Mouse (Mus musculus) heart, adult 2 months (tissue): ENCODE data around the gene Eif4b. TPM values are rescaled to one million over a fixed set of nuclear protein-coding genes. Genes with fewer than 3 reads are reported as not detected.
A peak's percentile ranks its signal among the peaks of the same experiment; 100 is the strongest.

Experiments used
- DNase-seq, 2 experiments: peaks; one replicate each; pipeline ENCODE4 v3.0.0; 2021
- H3K27ac ChIP-seq: fragments of 200-600 bp; 2 replicates; pipeline ENCODE4 v1.8.1; 2022
- H3K27me3 ChIP-seq: fragments of 200-500 bp; 2 replicates; pipeline ENCODE4 v1.6.1; 2012; ENCODE audit warnings: mild to moderate bottlenecking, low read length, inconsistent platforms, mixed read lengths; ENCODE audit not compliant: control insufficient read depth, insufficient read depth
- H3K36me3 ChIP-seq: fragments of 200-500 bp; 2 replicates; pipeline ENCODE4 v1.6.1; 2012; ENCODE audit warnings: low read length, inconsistent platforms; ENCODE audit not compliant: control insufficient read depth, insufficient read depth
- H3K4me1 ChIP-seq: fragments of 200-500 bp; 2 replicates; pipeline ENCODE4 v1.6.1; 2011; ENCODE audit warnings: low read length; ENCODE audit not compliant: control insufficient read depth, insufficient read depth
- H3K4me3 ChIP-seq: fragments of 200-600 bp; 2 replicates; pipeline ENCODE4 v1.8.1; 2022
- H3K79me2 ChIP-seq: fragments of 200-500 bp; replicated peaks from 2 replicates; pipeline ENCODE4 v1.6.1; 2012; ENCODE audit warnings: mild to moderate bottlenecking, inconsistent platforms, low read length, moderate library complexity, mixed read lengths; ENCODE audit not compliant: control insufficient read depth, insufficient read depth
- H3K9ac ChIP-seq: fragments of 200-500 bp; 2 replicates; pipeline ENCODE4 v1.6.1; 2012; ENCODE audit warnings: low read depth, mild to moderate bottlenecking, control low read depth, inconsistent platforms, low read length, mixed read lengths
- CTCF ChIP-seq: fragments of 200-600 bp; IDR thresholded peaks from 2 replicates; pipeline ENCODE4 v1.8.1; 2022; ENCODE audit warnings: antibody characterized with exemption, mild to moderate bottlenecking, moderate library complexity
- EP300 ChIP-seq: fragments of 200-500 bp; IDR thresholded peaks from 2 replicates; pipeline ENCODE4 v1.6.1; 2011; ENCODE audit warnings: low read depth, low read length, control low read depth; ENCODE audit not compliant: insufficient read depth
- POLR2A ChIP-seq: fragments of 200-500 bp; IDR thresholded peaks from 2 replicates; pipeline ENCODE4 v1.6.1; 2011; ENCODE audit warnings: mild to moderate bottlenecking, low read depth, low read length, control low read depth; ENCODE audit not compliant: insufficient read depth
- WGBS: fragments of 180-500 bp; shearing (Covaris S2); methylation state at CpG from one replicate; pipeline ENCODE4 v1.1.7; 2018; 5-methylcytosine and 5-hydroxymethylcytosine counted together
- intact Hi-C: fragments of 180-260 bp; cut with DNase I; formaldehyde crosslinking; loops from one replicate; pipeline ENCODE4 v1.15.1; 2025
- polyA plus RNA-seq: library from polyadenylated mRNA; depleted of rRNA; stranded (reverse); fragments of >200 nt; gene quantifications from 2 replicates; pipeline ENCODE4 v1.2.3, GENCODE M21; 2012
- total RNA-seq, 2 experiments: library from RNA; stranded (reverse); gene quantifications; 2 replicates each; pipeline ENCODE4 v1.2.3; 2021

The Eif4b gene
- total and polyA plus RNA-seq, 3 experiments: 50.7 to 177 (median 138) TPM

DNA sequence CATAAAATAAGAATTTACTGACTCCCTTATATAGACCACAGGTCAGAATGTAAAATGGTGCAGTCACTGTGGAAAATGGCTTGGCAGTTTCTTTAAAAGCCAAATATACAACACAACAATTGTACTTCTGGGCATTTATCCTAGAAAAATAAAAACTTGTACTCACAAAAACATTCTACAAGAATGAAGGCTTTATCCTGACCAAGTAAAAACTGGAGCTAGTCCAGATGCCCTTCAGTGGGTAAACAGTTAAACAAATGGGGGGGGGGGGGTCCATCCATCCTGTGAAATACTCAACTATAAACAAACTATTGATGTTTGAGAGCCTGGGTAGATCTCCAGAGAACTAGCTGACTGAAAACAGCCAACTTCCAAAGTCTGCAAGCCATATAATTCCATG is 23.7 kb upstream of the Eif4b start:
- H3K4me3 ChIP-seq: no peak overlapping the region
- 0 out of 2 replicates have a peak, but pooled peaks cover 1% of the 10 kb centered on the region for H3K27me3 ChIP-seq
- no peak overlapping the region for H3K27ac ChIP-seq
- H3K79me2 ChIP-seq: no peaks in the 10 kb centered on the region
- no peaks in the 10 kb centered on the region for H3K4me1 ChIP-seq
- no peak overlapping the region for H3K9ac ChIP-seq
- DNase-seq: no peak
- intact Hi-C loops: no loop called here
- no peaks in the 10 kb centered on the region for H3K36me3 ChIP-seq
- TF ChIP-seq POLR2A: no peak
- TF ChIP-seq CTCF: no peak
- TF ChIP-seq EP300: no peak

GRCm38 (mm10) chr15:102051920-102052683 is 21.5 kb upstream of the Eif4b start:
- peak; percentile 45 to 49 for DNase-seq

GRCm38 (mm10) chr15:102056495-102057174 is 16.9 kb upstream of the Eif4b start:
- Histone ChIP-seq H3K27me3 (0 out of 2 replicates have a peak, but pooled peaks cover 1% of the 10 kb centered on the region), H3K27ac (no peak overlapping the region), H3K79me2 (no peaks in the 10 kb centered on the region), H3K4me3 (no peak overlapping the region), H3K36me3 (no peaks in the 10 kb centered on the region), H3K4me1 (no peaks in the 10 kb centered on the region), H3K9ac (no peak overlapping the region)
- TF ChIP-seq EP300: no peak
- TF ChIP-seq POLR2A: no peak
- no peak for TF ChIP-seq CTCF
- DNase-seq: peak; percentile 29 to 49
- 69% methylated on average over 15 of the region's 15 CpGs for WGBS
- intact Hi-C loops: no loop called here

More at GRCm38 (mm10) chr15:102051920-102052683, 21.5 kb upstream of the Eif4b start:
- WGBS: 1% methylated on average over 29 of the region's 33 CpGs
- Histone ChIP-seq H3K79me2 (no peaks in the 10 kb centered on the region), H3K9ac (peak overlapping the region; percentile 80), H3K4me1 (no peaks in the 10 kb centered on the region), H3K36me3 (no peaks in the 10 kb centered on the region), H3K4me3 (peak overlapping the region; percentile 34; the same call in 1 of the 2 replicates), H3K27ac (no peak overlapping the region), H3K27me3 (0 out of 2 replicates have a peak, but pooled peaks cover 1% of the 10 kb centered on the region)
- 0 out of 2 replicates have a peak, but pooled peaks have one; percentile 20 for TF ChIP-seq CTCF
- no peak for TF ChIP-seq EP300
- intact Hi-C loops: no loop called here

DNA sequence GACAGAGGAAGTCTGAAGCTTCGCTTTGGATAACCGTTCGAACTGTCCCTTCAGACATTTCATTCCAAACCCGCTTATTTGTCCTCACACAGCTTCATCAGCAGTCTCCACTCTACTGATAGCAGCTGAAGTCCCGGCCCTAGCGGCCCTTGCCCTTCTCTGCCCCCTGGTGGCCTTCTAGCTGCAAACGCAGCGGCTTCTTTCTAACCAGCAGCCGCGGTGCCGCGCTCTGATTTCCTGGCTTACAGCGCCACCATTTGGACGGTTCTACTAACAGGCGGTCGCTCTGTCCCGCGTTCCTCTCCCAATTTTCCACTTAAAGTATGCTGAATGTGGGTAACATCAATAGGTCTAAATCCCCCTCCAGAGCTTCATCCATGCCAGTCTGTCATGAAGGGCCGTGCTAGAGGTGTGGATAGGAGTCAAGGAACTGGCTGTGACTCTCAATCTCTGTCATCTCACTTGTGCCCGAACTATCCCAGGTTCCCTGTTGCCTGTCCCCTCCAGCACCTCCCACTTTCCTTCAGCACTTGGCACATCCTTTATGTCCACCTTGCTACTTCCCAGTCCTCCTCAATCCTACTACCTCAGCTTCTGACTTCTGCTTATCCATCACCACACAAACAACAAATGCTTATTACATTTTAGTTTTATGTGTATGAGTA is 7.8 kb upstream of the Eif4b start:
- no peak overlapping the region for H3K9ac ChIP-seq
- no peaks in the 10 kb centered on the region for H3K36me3 ChIP-seq
- 3% methylated on average over 20 of the region's 20 CpGs for WGBS
- intact Hi-C loops: loop anchor here (1.0 to 5.0 kb wide), 4 partner anchors 77 to 728 kb away; no protein-coding TSS in a partner anchor
- DNase-seq: peak; percentile 90 to 91
- H3K4me1 ChIP-seq: no peaks in the 10 kb centered on the region
- H3K79me2 ChIP-seq: no peaks in the 10 kb centered on the region
- TF ChIP-seq EP300 (peak; percentile 95; the same call in 1 of the 2 replicates), CTCF (no peak; the same call in 1 of the 2 replicates)
- no peak overlapping the region for H3K4me3 ChIP-seq
- H3K27me3 ChIP-seq: no peaks in the 10 kb centered on the region
- no peak overlapping the region for H3K27ac ChIP-seq

DNA sequence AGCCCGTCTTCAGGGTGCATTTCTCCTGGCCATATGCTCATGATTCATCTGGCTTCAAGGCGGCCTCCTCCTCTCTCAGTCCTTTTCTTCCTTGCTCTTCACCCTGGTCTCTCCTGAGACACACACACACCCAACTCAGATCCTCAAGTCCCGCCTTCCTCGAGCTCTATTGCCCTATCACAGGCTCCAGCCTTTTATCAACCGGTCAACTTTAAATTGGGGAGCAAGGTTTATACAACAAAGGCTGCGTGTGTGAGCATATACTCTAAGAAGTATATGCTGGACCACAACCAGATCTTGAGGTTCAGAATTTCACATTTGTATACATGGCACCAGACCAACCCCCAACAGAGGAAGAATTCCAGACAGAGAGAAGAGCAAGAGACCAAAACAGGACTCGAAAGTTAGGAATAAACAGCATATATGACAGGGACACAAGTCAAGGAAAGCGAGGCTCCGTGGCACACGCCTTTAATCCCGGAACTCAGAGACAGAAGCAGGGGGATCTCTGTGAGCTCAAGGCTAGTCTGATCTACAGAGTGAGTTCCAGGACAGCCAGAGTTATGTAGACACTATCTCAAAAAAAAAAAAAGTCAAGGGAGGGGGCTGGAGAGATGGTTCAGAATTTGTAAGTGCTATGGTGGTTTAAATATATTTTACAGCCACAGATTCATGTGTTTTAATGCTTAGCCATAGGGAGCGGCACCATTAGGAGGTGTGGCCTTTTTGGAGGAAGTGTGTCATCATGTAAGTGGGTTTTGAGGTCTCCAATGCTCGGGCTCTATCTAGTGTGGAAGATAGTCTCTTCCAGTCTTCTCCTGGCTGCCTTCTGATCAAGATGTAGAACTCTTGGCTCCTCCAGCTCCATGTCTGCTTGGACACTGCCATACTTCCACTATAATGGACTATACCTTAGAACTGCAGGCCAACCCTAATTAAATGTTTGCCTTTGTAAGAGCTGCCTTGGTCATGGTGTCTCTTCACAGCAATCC is 2.8 kb upstream of the Eif4b start:
- DNase-seq: no peak
- Histone ChIP-seq H3K36me3 (peaks cover 7% of the 10 kb centered on the region), H3K27ac (no peak overlapping the region), H3K9ac (no peak overlapping the region), H3K4me1 (no peaks in the 10 kb centered on the region; the same call in 1 of the 2 replicates), H3K79me2 (peaks cover 6% of the 10 kb centered on the region; the same call in 1 of the 2 replicates), H3K4me3 (no peak overlapping the region), H3K27me3 (no peaks in the 10 kb centered on the region)
- 65% methylated on average over 13 of the region's 13 CpGs for WGBS
- intact Hi-C loops: loop anchor here (10.0 kb wide), 1 partner anchor 604 kb away; the partner anchor contains the start of gene Atp5g2
- TF ChIP-seq CTCF: no peak
- no peak for TF ChIP-seq POLR2A
- no peak for TF ChIP-seq EP300
